ENCODE assay signal across 15 mouse cellular contexts in the genomic region with DNA sequence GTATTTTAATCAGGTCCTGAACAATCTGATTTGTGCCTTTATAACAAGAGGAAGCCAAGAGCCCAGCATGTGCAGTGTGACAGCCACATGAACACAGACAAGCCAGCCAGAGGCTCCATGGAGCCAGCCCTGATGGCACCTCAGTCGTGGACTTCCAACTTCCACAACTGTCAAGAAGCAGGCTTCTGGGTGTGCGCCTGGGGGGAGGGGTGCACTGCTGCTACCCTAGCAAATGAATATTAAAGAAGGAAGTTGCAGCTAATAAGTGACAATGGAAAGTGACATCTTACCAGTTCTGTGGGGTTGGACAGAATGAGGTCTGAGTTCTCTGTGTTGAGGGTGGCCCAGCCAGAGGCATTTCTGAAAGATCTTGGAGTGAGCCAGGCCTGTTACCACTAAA. TPM values are rescaled to one million over a fixed set of nuclear protein-coding genes. Genes with fewer than 3 reads are reported as not detected.
DNase-seq lines count a peak whose midpoint lies in the region; ATAC-seq and TF ChIP-seq lines count a peak whose summit lies in the region.
"Had no signal": no experiment of that assay in that cellular context is flagged by ENCODE, and none has a peak within 500 bp of the region (broad histone marks: within the 10 kb centered on the region; RNA-seq: fewer than 3 reads in every experiment).

No protein-coding gene starts in this region.

- H3K36me3 ChIP-seq in heart, embryonic 12.5 days = no peaks in the 10 kb centered on the region
- H3K36me3 ChIP-seq in lung, embryonic 15.5 days = no peaks in the 10 kb centered on the region
- no peaks in the 10 kb centered on the region for H3K36me3 ChIP-seq in myocyte (ENCODE audit: control insufficient read depth, insufficient read depth)
- H3K36me3 ChIP-seq: forebrain, embryonic 15.5 days; liver, embryonic 13.5 days had no signal

- no peak overlapping the region for H3K4me2 ChIP-seq in heart, embryonic 12.5 days
- no peak overlapping the region for H3K4me2 ChIP-seq in lung, embryonic 15.5 days
- H3K4me2 ChIP-seq in myocyte (ENCODE audit: low read depth) = peak overlapping the region; percentile 78
- H3K4me2 ChIP-seq: forebrain, embryonic 15.5 days; liver, embryonic 13.5 days had no signal

- no peak overlapping the region for H3ac ChIP-seq in myocyte (ENCODE audit: control insufficient read depth, insufficient read length)

- H3K4me1 ChIP-seq in heart, embryonic 12.5 days (replicated peaks) = peaks cover 35% of the 10 kb centered on the region
- peaks cover 12% of the 10 kb centered on the region for H3K4me1 ChIP-seq in lung, embryonic 15.5 days
- peaks cover 18% of the 10 kb centered on the region for H3K4me1 ChIP-seq in brown adipose tissue, adult 24 weeks (ENCODE audit: control insufficient read depth, insufficient read depth, insufficient read length, low read length)

- no peak for TF ChIP-seq POLR2A in myocyte (IDR thresholded peaks at IDR 0.05; ENCODE audit: insufficient read length, low read depth)

- no peak for ATAC-seq in heart, embryonic 12.5 days (ENCODE audit: insufficient number of reproducible peaks, low FRiP score)
- no peak for ATAC-seq in lung, embryonic 15.5 days (ENCODE audit: borderline replicate concordance, extremely low read depth, low FRiP score, low TSS enrichment)
- no peak for ATAC-seq in frontal cortex, adult (ENCODE audit: low TSS enrichment)

- 0 out of 2 replicates have a peak, but pooled peaks cover 3% of the 10 kb centered on the region for H3K27me3 ChIP-seq in heart, embryonic 12.5 days (replicated peaks)
- no peaks in the 10 kb centered on the region for H3K27me3 ChIP-seq in lung, embryonic 15.5 days
- H3K27me3 ChIP-seq in myocyte (ENCODE audit: control insufficient read depth, insufficient read depth, insufficient read length) = no peaks in the 10 kb centered on the region
- H3K27me3 ChIP-seq: forebrain, embryonic 15.5 days had no signal

- H3K9ac ChIP-seq in heart, embryonic 12.5 days = no peak overlapping the region
- H3K9ac ChIP-seq in lung, embryonic 15.5 days = no peak overlapping the region
- H3K9ac ChIP-seq: forebrain, embryonic 15.5 days; liver, embryonic 13.5 days had no signal

- no peak overlapping the region for H3K4me3 ChIP-seq in heart, embryonic 12.5 days
- H3K4me3 ChIP-seq in lung, embryonic 15.5 days = no peak overlapping the region
- H3K4me3 ChIP-seq in brown adipose tissue, adult 24 weeks (ENCODE audit: insufficient read depth, low read depth, low read length) = no peak overlapping the region
- H3K4me3 ChIP-seq in myocyte = no peak overlapping the region
- H3K4me3 ChIP-seq: erythroblast, embryonic 14.5 days; forebrain, embryonic 15.5 days; liver, embryonic 13.5 days had no signal

- H3K79me2 ChIP-seq in myocyte (ENCODE audit: control insufficient read depth, insufficient read depth) = no peaks in the 10 kb centered on the region

- H3K27ac ChIP-seq in heart, embryonic 12.5 days (ENCODE audit: poor library complexity, severe bottlenecking) = peak overlapping the region; percentile 9; the same call in 1 of the 2 replicates
- peak overlapping the region; percentile 35; the same call in 1 of the 2 replicates for H3K27ac ChIP-seq in lung, embryonic 15.5 days
- peak overlapping the region; percentile 51; the same call in 1 of the 2 replicates for H3K27ac ChIP-seq in brown adipose tissue, adult 24 weeks (replicated peaks; ENCODE audit: low read depth, low read length)
- H3K27ac ChIP-seq: forebrain, embryonic 15.5 days; liver, embryonic 13.5 days had no signal

- 57% methylated on average over 2 of the region's 2 CpGs for WGBS in heart, embryonic 12.5 days
- 36% methylated on average over 2 of the region's 2 CpGs for WGBS in lung, embryonic 15.5 days

- DNase-seq in heart, adult 9 months (ENCODE audit: low spot score in 2 of 2) = no peak
- DNase-seq in lung, postnatal 36 days = no peak
- DNase-seq: B cell, adult 2 months; cerebellum, adult 11 months; gastrocnemius, postnatal 10 days; left cerebral cortex, postnatal 4 days; liver, embryonic 13.5 days; thymus, postnatal 36 days had no signal

- H3K9me3 ChIP-seq in heart, embryonic 12.5 days (replicated peaks) = no peaks in the 10 kb centered on the region
- no peaks in the 10 kb centered on the region for H3K9me3 ChIP-seq in lung, embryonic 15.5 days
- H3K9me3 ChIP-seq: forebrain, embryonic 15.5 days; liver, embryonic 13.5 days had no signal

TF ChIP-seq in myocyte, 11 proteins besides CTCF, POLR2A, EP300 and RAD21:
- TF ChIP-seq E2F4 (IDR thresholded peaks at IDR 0.05; ENCODE audit: insufficient read depth) (no peak), CEBPB (IDR thresholded peaks at IDR 0.05; ENCODE audit: insufficient read depth, poor library complexity, severe bottlenecking) (no peak), REST (IDR thresholded peaks at IDR 0.05; ENCODE audit: insufficient read depth, insufficient read length) (no peak), TCF3 (IDR thresholded peaks at IDR 0.05; ENCODE audit: insufficient read length, low read depth) (no peak), MYOG (IDR thresholded peaks at IDR 0.05; ENCODE audit: control insufficient read depth in 1 of 3, insufficient read depth in 1 of 3, insufficient read length in 2 of 3, low read depth in 2 of 3) (no peak), TCF12 (IDR thresholded peaks at IDR 0.05; ENCODE audit: insufficient read depth, poor library complexity, severe bottlenecking) (no peak), POLR2AphosphoS2 (IDR thresholded peaks at IDR 0.05; ENCODE audit: insufficient read length, low read depth) (no peak), SRF (IDR thresholded peaks at IDR 0.05; ENCODE audit: control insufficient read depth, insufficient read length, low read depth) (no peak), USF1 (IDR thresholded peaks at IDR 0.05; ENCODE audit: low read depth) (no peak), MYOD1 (IDR thresholded peaks at IDR 0.05; ENCODE audit: control insufficient read depth in 1 of 3, insufficient read length in 2 of 3, low read depth in 2 of 3) (no peak), MAX (IDR thresholded peaks at IDR 0.05; ENCODE audit: low read depth) (no peak)

RNA-seq across cellular contexts. Expression of a gene that starts 49.6 kb away (rescaled TPM):
- polyA plus RNA-seq in heart, embryonic 12.5 days (2016; fragmentation: Nextera tagmentation; extraction: Ambion mirVana) = 49.0 and 50.4 TPM in 2 replicates
- 44.1 and 53.3 TPM in 2 replicates for polyA plus RNA-seq in lung, embryonic 15.5 days (2015; fragmentation: Nextera tagmentation; extraction: Ambion mirVana)
- polyA plus RNA-seq in brown adipose tissue, adult 24 weeks (2012; ENCODE audit: insufficient read depth, insufficient read length, missing spikeins) = 41.8 and 45.0 TPM in 2 replicates
- 21.9 TPM for polyA plus RNA-seq in myocyte (2012; fragmentation: generic; extraction: Trizol)

RNA-seq across cellular contexts. Expression of a gene that starts 58.8 kb away (rescaled TPM):
- polyA plus RNA-seq in heart, embryonic 12.5 days (2016; fragmentation: Nextera tagmentation; extraction: Ambion mirVana) = 2.1 and 3.4 TPM in 2 replicates
- 1.9 and 2.8 TPM in 2 replicates for polyA plus RNA-seq in lung, embryonic 15.5 days (2015; fragmentation: Nextera tagmentation; extraction: Ambion mirVana)
- polyA plus RNA-seq in brown adipose tissue, adult 24 weeks (2012; ENCODE audit: insufficient read depth, insufficient read length, missing spikeins) = 0.58 and 1.8 TPM in 2 replicates
- 4.5 TPM for polyA plus RNA-seq in myocyte (2012; fragmentation: generic; extraction: Trizol)
